Mouse (Mus musculus) embryonic facial prominence, embryonic 13.5 days (tissue): Measurements from ENCODE around the gene Cers5. TPM values are rescaled to one million over a fixed set of nuclear protein-coding genes. Genes with fewer than 3 reads are reported as not detected.

Experiments used
- ATAC-seq: fragments of 200-750 bp; cut with Nextera tagmentation; 2 replicates; pipeline ENCODE4 v1.8.0; 2017; ENCODE audit warnings: low read depth; ENCODE audit not compliant: insufficient number of reproducible peaks, insufficient read depth, low FRiP score, low TSS enrichment
- H3K27ac ChIP-seq: fragments of 300-500 bp; sonication (generic); 2 replicates; pipeline ENCODE4 v1.5.1; 2015; ENCODE audit warnings: moderate library complexity, mild to moderate bottlenecking, inconsistent platforms
- H3K27me3 ChIP-seq: fragments of 300-500 bp; sonication (generic); 2 replicates; pipeline ENCODE4 v1.6.1; 2015; ENCODE audit warnings: mild to moderate bottlenecking, inconsistent platforms
- H3K36me3 ChIP-seq: fragments of 300-500 bp; sonication (generic); 2 replicates; pipeline ENCODE4 v1.6.1; 2015; ENCODE audit warnings: mild to moderate bottlenecking, inconsistent platforms
- H3K4me1 ChIP-seq: fragments of 300-500 bp; sonication (generic); 2 replicates; pipeline ENCODE4 v1.6.1; 2015; ENCODE audit warnings: inconsistent platforms
- H3K4me2 ChIP-seq: fragments of 300-500 bp; sonication (generic); 2 replicates; pipeline ENCODE4 v1.6.1; 2015; ENCODE audit warnings: moderate library complexity, mild to moderate bottlenecking, inconsistent platforms
- H3K4me3 ChIP-seq: fragments of 300-500 bp; sonication (generic); 2 replicates; pipeline ENCODE4 v1.5.1; 2015; ENCODE audit warnings: mild to moderate bottlenecking, inconsistent platforms
- H3K9ac ChIP-seq: fragments of 300-500 bp; sonication (generic); 2 replicates; pipeline ENCODE4 v1.6.1; 2015; ENCODE audit warnings: mild to moderate bottlenecking, inconsistent platforms
- H3K9me3 ChIP-seq: fragments of 300-500 bp; sonication (generic); 2 replicates; pipeline ENCODE4 v1.6.1; 2016; ENCODE audit warnings: inconsistent platforms
- WGBS: fragments of 180-500 bp; shearing (Covaris S2); methylation state at CpG from one replicate; pipeline ENCODE4 v1.1.7; 2015; ENCODE audit warnings: mixed read lengths; 5-methylcytosine and 5-hydroxymethylcytosine counted together
- polyA plus RNA-seq: library from polyadenylated mRNA; unstranded; fragments of >200 nt; fragmentation: Nextera tagmentation; extraction: Ambion mirVana; gene quantifications from 2 replicates; pipeline ENCODE4 v1.2.1, GENCODE M21; 2015

The Cers5 gene
- polyA plus RNA-seq, 1 experiment from 2014 or later = 70.8 TPM

GRCm38 (mm10) chr15:99714206-99714605 lies 58.5 kb downstream of the Cers5 start:
- no peak for ATAC-seq
- H3K4me2 ChIP-seq = no peak overlapping the region

DNA sequence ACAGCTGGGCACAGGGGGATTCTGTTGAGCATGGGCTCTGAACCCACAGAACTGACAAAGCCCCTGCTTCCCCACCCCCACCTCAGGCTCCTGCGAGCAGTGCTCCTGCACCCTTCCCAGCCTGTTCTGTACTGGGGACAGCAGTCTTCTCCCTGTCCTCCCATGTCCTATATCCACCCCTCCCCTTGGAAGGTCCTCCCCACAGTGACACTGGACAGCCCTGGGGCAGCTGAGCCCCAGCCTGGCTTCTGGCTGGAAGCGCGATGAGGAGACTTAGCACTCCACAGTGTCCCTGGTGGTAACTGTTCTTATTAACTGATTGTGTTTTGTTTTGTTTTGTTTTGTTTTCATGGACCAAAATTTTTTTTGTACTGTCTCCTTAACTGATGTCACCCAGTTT lies 59.1 kb downstream of the Cers5 start:
- Histone ChIP-seq H3K27me3 (no peaks in the 10 kb centered on the region), H3K9ac (no peak overlapping the region), H3K4me3 (no peak overlapping the region), H3K9me3 (no peaks in the 10 kb centered on the region), H3K27ac (no peak overlapping the region), H3K4me1 (peaks cover 16% of the 10 kb centered on the region; the same call in 1 of the 2 replicates), H3K4me2 (no peak overlapping the region), H3K36me3 (peaks cover 81% of the 10 kb centered on the region)
- WGBS = 86% methylated on average over 3 of the region's 3 CpGs
- ATAC-seq = no peak

More at GRCm38 (mm10) chr15:99714206-99714605, 58.5 kb downstream of the Cers5 start:
- Histone ChIP-seq H3K36me3 (peaks cover 81% of the 10 kb centered on the region), H3K4me1 (peaks cover 16% of the 10 kb centered on the region; the same call in 1 of the 2 replicates), H3K27me3 (no peaks in the 10 kb centered on the region), H3K9me3 (no peaks in the 10 kb centered on the region), H3K27ac (no peak overlapping the region), H3K4me3 (no peak overlapping the region), H3K9ac (no peak overlapping the region)
- WGBS = 63% methylated on average over 4 of the region's 4 CpGs

- H3K9ac ChIP-seq = no peak overlapping the region
These were observed 59.8 kb downstream of the Cers5 start for GRCm38 (mm10) chr15:99712666-99713559.

DNA sequence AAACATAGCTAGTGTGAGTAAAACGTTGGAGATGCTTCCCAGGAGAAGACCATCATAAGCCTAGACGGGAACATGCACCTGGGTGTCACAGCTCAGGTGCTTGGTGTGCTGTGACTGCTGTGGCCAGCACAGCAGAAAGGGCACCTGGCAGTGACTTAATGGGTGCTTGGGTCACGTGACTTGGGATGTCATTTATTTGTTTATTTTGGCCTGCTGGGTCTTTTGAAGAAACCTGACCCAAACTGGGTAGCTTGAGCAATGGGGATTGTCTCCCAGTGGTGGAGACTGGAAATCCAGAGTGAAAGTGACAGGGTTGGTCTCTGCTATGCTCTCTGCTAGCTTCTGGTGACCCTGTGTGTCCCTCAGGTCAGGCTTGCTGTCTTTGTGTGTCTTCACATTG lies 61.2 kb downstream of the Cers5 start:
- 76% methylated on average over 3 of the region's 3 CpGs for WGBS
- Histone ChIP-seq H3K9me3 (no peaks in the 10 kb centered on the region), H3K4me2 (no peak overlapping the region), H3K27me3 (no peaks in the 10 kb centered on the region), H3K4me1 (peaks cover 10% of the 10 kb centered on the region; the same call in 1 of the 2 replicates), H3K27ac (no peak overlapping the region), H3K36me3 (peaks cover 91% of the 10 kb centered on the region), H3K4me3 (no peak overlapping the region), H3K9ac (no peak overlapping the region)
- ATAC-seq = no peak

More at GRCm38 (mm10) chr15:99712666-99713559, 59.8 kb downstream of the Cers5 start:
- Histone ChIP-seq H3K4me1 (peaks cover 16% of the 10 kb centered on the region; the same call in 1 of the 2 replicates), H3K27me3 (no peaks in the 10 kb centered on the region), H3K9me3 (no peaks in the 10 kb centered on the region), H3K36me3 (peaks cover 81% of the 10 kb centered on the region), H3K4me3 (no peak overlapping the region), H3K27ac (no peak overlapping the region), H3K4me2 (no peak overlapping the region)
- WGBS = 56% methylated on average over 13 of the region's 13 CpGs
- ATAC-seq = peak; percentile 27; the same call in 1 of the 2 replicates

DNA sequence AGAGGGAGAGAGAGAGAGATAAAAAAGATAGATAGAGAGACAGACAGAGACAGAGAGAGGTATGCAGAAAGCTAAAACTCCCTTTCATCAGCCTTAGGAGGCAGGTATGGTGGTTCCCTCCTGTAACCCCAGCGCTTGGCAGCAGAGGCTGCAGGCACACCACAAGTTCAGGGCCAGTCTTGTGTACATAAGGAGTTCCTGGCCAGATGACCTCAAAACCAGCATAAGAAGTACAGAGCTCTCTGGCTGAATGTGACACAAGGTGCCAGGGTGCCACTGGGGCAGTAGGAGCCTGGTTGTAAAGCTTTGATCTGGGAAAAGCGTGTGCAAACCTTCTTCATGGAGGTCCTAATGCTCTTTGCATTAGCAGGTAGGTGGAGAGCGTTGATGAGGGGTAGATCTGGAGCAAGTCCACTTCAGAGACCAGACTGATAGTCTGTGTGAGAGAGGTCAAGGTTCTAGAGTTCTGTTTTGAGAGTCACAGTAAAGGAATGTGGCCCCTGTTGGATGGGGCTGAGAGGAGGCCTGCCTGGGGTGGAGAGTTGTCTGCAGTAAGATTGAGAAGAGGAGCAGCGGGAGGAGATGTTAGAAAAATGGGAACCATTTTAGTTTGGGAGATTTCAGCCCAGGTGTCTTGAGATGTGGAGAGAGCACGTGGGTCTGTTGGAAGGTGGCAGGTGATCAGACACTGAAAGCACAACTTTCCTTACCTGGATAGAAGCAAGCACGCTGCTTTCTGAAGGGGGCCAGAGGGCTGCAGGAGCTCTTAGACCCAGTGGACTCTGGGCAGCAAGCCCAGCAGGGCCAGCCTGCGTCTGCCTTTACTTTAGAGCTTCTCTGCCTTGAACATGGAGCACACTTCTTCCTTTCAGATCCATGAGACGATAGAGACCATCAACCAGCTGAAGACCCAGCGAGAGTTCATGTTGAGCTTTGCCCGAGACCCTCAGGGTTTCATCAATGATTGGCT lies 62.2 kb downstream of the Cers5 start:
- H3K4me3 ChIP-seq = no peak overlapping the region
- peaks cover 97% of the 10 kb centered on the region for H3K36me3 ChIP-seq
- H3K9me3 ChIP-seq = no peaks in the 10 kb centered on the region
- no peaks in the 10 kb centered on the region for H3K27me3 ChIP-seq
- no peak overlapping the region for H3K9ac ChIP-seq
- H3K27ac ChIP-seq = no peak overlapping the region
- no peak for ATAC-seq
- 91% methylated on average over 10 of the region's 10 CpGs for whole genome bisulfite sequencing
- peaks cover 6% of the 10 kb centered on the region; the same call in 1 of the 2 replicates for H3K4me1 ChIP-seq
- no peak overlapping the region for H3K4me2 ChIP-seq

DNA sequence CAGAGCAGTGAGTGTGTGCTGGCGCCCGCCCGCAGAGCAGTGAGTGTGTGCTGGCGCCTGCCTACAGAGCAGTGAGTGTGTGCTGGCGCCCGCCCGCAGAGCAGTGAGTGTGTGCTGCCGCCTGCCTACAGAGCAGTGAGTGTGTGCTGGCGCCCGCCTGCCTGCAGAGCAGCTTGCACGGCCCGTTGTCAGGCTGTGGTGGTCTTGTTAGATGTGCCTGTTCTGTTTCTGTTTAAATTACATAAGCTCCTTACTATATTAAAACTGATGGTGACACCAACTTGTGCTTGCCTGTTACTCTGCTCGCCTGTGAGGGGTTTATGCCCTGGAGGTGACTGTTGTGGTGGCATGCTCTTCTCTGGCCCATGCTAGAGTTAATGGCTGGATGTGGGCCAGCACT lies 64.5 kb downstream of the Cers5 start:
- Histone ChIP-seq H3K9me3 (no peaks in the 10 kb centered on the region), H3K4me3 (no peak overlapping the region), H3K9ac (no peak overlapping the region), H3K4me2 (no peak overlapping the region), H3K27me3 (no peaks in the 10 kb centered on the region), H3K36me3 (peaks cover 87% of the 10 kb centered on the region), H3K27ac (no peak overlapping the region), H3K4me1 (peaks cover 21% of the 10 kb centered on the region)
- WGBS = 94% methylated on average over 13 of the region's 13 CpGs
- no peak for ATAC-seq

DNA sequence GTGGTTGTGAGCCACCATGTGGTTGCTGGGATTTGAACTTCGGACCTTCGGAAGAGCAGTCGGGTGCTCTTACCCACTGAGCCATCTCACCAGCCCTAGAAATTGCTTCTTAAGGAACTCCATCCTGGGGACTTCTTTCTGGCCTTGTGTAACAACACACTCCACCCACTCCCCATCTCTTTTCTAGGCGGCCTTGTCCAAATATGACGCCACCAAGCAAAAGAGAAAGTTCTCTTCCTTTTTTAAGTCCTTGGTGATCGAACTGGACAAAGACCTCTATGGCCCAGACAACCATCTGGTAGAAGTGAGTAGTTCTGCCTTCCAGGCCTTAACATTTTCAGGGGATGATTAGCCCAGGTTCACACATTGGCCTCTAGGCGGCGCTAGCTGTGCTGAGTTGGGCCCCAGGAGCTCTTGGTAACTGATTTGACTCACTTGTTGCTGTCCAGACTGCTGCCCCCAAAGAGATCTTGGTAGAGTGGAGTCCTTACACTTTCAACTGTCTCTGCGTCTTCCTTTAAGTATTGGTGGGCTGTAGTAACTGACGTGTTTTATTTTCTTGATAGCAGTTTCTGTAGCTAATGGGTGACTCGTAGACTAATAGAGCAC lies 67.1 kb downstream of the Cers5 start, which contains the start of gene Gm17349:
Gm17349 (minus strand) TSS at position 51 of the 609 bp plus-strand sequence.
- ATAC-seq = no peak
- peak within 1 kb of the TSS; percentile 80 for H3K4me2 ChIP-seq
- peaks cover 32% of the 10 kb centered on the region for H3K4me1 ChIP-seq
- H3K4me3 ChIP-seq = peak within 1 kb of the TSS; percentile 80
- 66% methylated on average over 11 of the region's 11 CpGs for whole genome bisulfite sequencing
- H3K27me3 ChIP-seq = no peaks in the 10 kb centered on the region
- peak within 1 kb of the TSS; percentile 96 for H3K27ac ChIP-seq
- H3K36me3 ChIP-seq = peaks cover 61% of the 10 kb centered on the region
- H3K9me3 ChIP-seq = no peaks in the 10 kb centered on the region
- H3K9ac ChIP-seq = peak within 1 kb of the TSS; percentile 96

GRCm38 (mm10) chr15:99704881-99705280 lies 67.8 kb downstream of the Cers5 start:
- H3K9me3 ChIP-seq = no peaks in the 10 kb centered on the region
- H3K9ac ChIP-seq = peak overlapping the region; percentile 96
- no peak for ATAC-seq
- H3K27me3 ChIP-seq = no peaks in the 10 kb centered on the region
- H3K4me2 ChIP-seq = peak overlapping the region; percentile 80; the same call in 1 of the 2 replicates
- peaks cover 35% of the 10 kb centered on the region for H3K4me1 ChIP-seq
- 0 out of 2 replicates have a peak overlapping the region, but pooled peaks have one; percentile 80 for H3K4me3 ChIP-seq
- 53% methylated on average over 7 of the region's 7 CpGs for WGBS
- H3K27ac ChIP-seq = peak overlapping the region; percentile 96
- peaks cover 55% of the 10 kb centered on the region for H3K36me3 ChIP-seq

GRCm38 (mm10) chr15:99704041-99704681 lies 68.5 kb downstream of the Cers5 start:
- no peak for ATAC-seq
- H3K4me1 ChIP-seq = peaks cover 35% of the 10 kb centered on the region
- H3K9me3 ChIP-seq = no peaks in the 10 kb centered on the region
- peak overlapping the region; percentile 80 for H3K4me3 ChIP-seq
- 22% methylated on average over 23 of the region's 23 CpGs for WGBS
- peaks cover 47% of the 10 kb centered on the region for H3K36me3 ChIP-seq
- peak overlapping the region; percentile 80 for H3K4me2 ChIP-seq
- no peaks in the 10 kb centered on the region; the same call in 1 of the 2 replicates for H3K27me3 ChIP-seq
- H3K9ac ChIP-seq = peak overlapping the region; percentile 96
- peak overlapping the region; percentile 96; the same call in 1 of the 2 replicates for H3K27ac ChIP-seq

DNA sequence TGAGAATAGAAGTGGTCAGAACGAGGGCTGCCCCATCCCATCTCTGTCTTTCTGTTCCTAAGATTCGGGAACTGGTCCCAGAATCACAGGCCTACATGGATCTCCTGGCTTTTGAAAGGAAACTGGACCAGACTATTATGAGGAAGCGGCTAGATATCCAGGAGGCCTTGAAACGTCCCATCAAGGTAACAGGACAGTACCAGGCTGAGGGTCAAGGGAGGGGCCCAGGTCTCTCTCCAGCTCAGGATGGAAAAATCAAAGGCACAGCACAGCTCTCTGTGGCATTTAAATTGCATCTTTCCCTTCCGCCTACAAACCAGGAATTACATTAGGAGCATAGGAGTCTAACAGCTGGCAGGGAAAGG lies 69.0 kb downstream of the Cers5 start:
- peaks cover 4% of the 10 kb centered on the region; the same call in 1 of the 2 replicates for H3K27me3 ChIP-seq
- peaks cover 42% of the 10 kb centered on the region for H3K36me3 ChIP-seq
- H3K9ac ChIP-seq = peak overlapping the region; percentile 96
- peaks cover 38% of the 10 kb centered on the region for H3K4me1 ChIP-seq
- peak overlapping the region; percentile 80 for H3K4me2 ChIP-seq
- WGBS = 53% methylated on average over 5 of the region's 5 CpGs
- H3K4me3 ChIP-seq = peak overlapping the region; percentile 80
- peak overlapping the region; percentile 96; the same call in 1 of the 2 replicates for H3K27ac ChIP-seq
- no peaks in the 10 kb centered on the region for H3K9me3 ChIP-seq
- no peak for ATAC-seq
